Mouse (Mus musculus) forebrain, embryonic 12.5 days (tissue): ENCODE measurements around the gene Diras2. TPM values are rescaled to one million over a fixed set of nuclear protein-coding genes. Genes with fewer than 3 reads are reported as not detected.

ENCODE experiments used
- ATAC-seq: fragments of 200-750 bp; cut with Nextera tagmentation; 2 replicates; pipeline ENCODE4 v1.8.0; 2017; ENCODE audit warnings: moderate TSS enrichment; ENCODE audit not compliant: low FRiP score
- H3K27ac ChIP-seq: fragments of 300-500 bp; sonication (generic); 2 replicates; pipeline ENCODE4 v1.5.1; 2016; ENCODE audit warnings: mild to moderate bottlenecking
- H3K27me3 ChIP-seq: fragments of 300-500 bp; sonication (generic); 2 replicates; pipeline ENCODE4 v1.6.1; 2016; ENCODE audit warnings: mild to moderate bottlenecking
- H3K36me3 ChIP-seq: fragments of 300-500 bp; sonication (generic); replicated peaks from 2 replicates; pipeline ENCODE4 v1.6.1; 2016; ENCODE audit warnings: mild to moderate bottlenecking
- H3K4me1 ChIP-seq: fragments of 300-500 bp; sonication (generic); 2 replicates; pipeline ENCODE4 v1.6.1; 2016
- H3K4me2 ChIP-seq: fragments of 300-500 bp; sonication (generic); 2 replicates; pipeline ENCODE4 v1.6.1; 2016; ENCODE audit warnings: mild to moderate bottlenecking, moderate library complexity
- H3K4me3 ChIP-seq: fragments of 300-500 bp; sonication (generic); replicated peaks from 2 replicates; pipeline ENCODE4 v1.5.1; 2016; ENCODE audit warnings: mild to moderate bottlenecking
- H3K9ac ChIP-seq: fragments of 300-500 bp; sonication (generic); 2 replicates; pipeline ENCODE4 v1.6.1; 2016; ENCODE audit warnings: mild to moderate bottlenecking
- H3K9me3 ChIP-seq: fragments of 300-500 bp; sonication (generic); 2 replicates; pipeline ENCODE4 v1.6.1; 2016
- WGBS: fragments of 180-500 bp; shearing (Covaris S2); methylation state at CpG from one replicate; pipeline ENCODE4 v1.1.7; 2016; 5-methylcytosine and 5-hydroxymethylcytosine counted together
- polyA plus RNA-seq: library from polyadenylated mRNA; unstranded; fragments of >200 nt; fragmentation: Nextera tagmentation; extraction: Ambion mirVana; gene quantifications from 2 replicates; pipeline ENCODE4 v1.2.1, GENCODE M21; 2016

Gene Diras2
- polyA plus RNA-seq, 1 experiment from 2014 or later = 0.65 TPM

DNA sequence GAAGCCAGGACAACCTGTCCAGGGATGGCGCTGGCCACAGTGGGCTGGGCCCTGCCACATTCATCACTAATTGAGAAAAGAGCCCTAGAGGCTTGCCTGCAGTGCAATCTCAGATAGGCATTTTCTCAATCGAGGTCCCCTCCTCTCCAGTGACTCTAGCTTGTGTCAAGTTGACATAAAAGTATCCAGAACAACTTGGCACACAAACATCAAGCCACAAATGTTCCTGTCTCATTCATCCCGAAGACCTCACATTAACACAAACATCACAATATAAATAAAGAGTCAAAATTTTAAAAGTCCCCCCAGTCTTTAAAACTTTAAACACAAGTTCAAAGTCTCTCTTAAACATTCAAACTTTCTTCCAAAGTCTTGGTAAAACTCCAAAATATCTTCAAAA, 56.3 kb downstream of the Diras2 start:
- no peak for ATAC-seq
- Histone ChIP-seq H3K27ac (no peak overlapping the region), H3K4me2 (no peak overlapping the region), H3K4me3 (no peak overlapping the region), H3K36me3 (no peaks in the 10 kb centered on the region), H3K4me1 (peaks cover 6% of the 10 kb centered on the region), H3K9me3 (no peaks in the 10 kb centered on the region), H3K9ac (no peak overlapping the region), H3K27me3 (peaks cover 31% of the 10 kb centered on the region)
- 82% methylated on average over 3 of the region's 3 CpGs for WGBS

DNA sequence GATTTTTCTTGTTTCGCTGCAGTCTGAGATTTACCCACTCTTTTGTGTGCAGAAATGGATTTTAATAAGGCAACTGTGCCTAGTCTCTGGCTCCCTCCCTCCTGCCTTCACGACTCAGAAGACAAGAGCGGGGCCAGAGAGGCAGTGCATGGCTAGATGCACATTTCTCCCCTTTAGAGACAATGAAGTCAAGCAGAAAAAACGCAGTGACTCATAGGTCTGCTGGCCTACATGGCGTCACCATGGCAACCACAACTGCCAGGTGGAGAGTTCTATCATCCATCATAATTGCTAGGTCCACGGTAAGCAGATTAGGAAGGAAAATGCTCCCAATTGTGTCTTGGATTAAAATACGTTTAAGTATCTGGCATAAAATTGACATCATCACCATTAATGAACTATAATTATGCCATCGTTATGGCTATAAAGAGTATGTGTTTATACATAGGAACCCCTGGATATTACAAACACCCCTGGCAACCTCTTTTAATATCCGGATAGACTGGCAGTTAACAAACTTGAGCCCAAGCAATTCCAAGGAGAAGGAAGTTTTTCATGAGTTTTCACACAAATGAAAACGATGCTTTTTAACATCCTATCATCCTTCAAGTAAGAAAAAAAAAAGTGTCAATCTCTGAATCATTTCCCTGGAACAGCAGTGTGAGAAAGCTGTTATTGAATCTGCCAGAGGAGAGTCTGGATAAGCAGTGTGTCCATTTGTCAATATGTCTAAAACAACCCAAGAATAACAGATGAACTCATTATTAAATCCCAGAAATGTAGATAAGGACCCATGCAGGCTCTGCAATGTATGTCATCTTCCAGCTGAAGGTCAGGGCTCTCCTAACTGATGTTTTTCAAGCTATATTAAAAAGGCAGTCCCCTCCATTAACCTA, 61.0 kb downstream of the Diras2 start:
- Histone ChIP-seq H3K36me3 (no peaks in the 10 kb centered on the region), H3K27ac (peak overlapping the region; percentile 81), H3K4me2 (peak overlapping the region; percentile 21; the same call in 1 of the 2 replicates), H3K4me3 (no peak overlapping the region), H3K27me3 (peaks cover 34% of the 10 kb centered on the region), H3K9me3 (no peaks in the 10 kb centered on the region), H3K4me1 (peaks cover 16% of the 10 kb centered on the region), H3K9ac (no peak overlapping the region)
- 17% methylated on average over 10 of the region's 10 CpGs for WGBS
- peak; percentile 92 for ATAC-seq

DNA sequence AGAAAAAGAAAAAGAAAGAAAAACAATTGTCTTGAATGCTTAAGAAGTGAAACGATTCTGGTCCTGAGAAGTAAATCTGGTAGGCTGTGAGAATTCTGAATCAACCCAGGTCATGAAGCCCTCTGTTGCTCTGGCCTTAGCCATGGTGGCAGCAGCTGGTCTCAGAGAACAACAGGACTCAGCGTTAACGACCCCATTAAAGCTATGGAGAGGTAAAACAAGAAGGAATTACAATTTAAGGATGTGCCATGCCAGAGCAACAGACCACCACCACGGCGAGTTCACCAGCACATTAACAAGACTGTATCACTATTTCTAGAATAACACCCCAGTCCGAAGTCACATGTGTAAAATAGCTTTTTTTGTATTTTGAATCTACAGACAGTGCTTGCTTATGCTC, 65.9 kb downstream of the Diras2 start:
- no peak overlapping the region for H3K4me2 ChIP-seq
- H3K4me1 ChIP-seq = peaks cover 12% of the 10 kb centered on the region
- no peak overlapping the region for H3K9ac ChIP-seq
- H3K27ac ChIP-seq = no peak overlapping the region
- no peaks in the 10 kb centered on the region for H3K9me3 ChIP-seq
- no peak for ATAC-seq
- no peak overlapping the region for H3K4me3 ChIP-seq
- no peaks in the 10 kb centered on the region for H3K36me3 ChIP-seq
- peaks cover 9% of the 10 kb centered on the region; the same call in 1 of the 2 replicates for H3K27me3 ChIP-seq
- 60% methylated on average over 6 of the region's 6 CpGs for WGBS

DNA sequence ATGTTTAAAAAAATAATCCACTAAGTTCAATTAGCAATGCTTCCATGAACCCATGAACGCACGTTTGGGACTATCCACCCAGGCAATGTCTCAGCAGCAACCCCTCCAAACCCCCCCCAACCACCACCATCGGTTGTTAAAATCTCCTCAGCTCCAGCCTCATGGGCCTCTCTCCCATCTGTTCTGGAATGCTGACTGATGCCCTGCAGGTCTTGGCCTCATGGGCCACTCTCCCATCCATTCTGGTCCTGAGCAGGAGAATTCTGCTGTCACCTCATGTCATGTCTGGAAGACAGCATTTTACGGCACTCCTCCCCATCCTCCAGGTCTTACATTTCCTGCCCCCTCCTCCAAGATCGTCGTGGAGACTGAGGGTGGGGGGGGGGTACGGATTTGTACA, 71.1 kb downstream of the Diras2 start:
- Histone ChIP-seq H3K27me3 (peaks cover 6% of the 10 kb centered on the region; the same call in 1 of the 2 replicates), H3K36me3 (no peaks in the 10 kb centered on the region), H3K4me1 (peaks cover 6% of the 10 kb centered on the region), H3K4me3 (no peak overlapping the region), H3K27ac (no peak overlapping the region), H3K9me3 (no peaks in the 10 kb centered on the region), H3K4me2 (no peak overlapping the region), H3K9ac (no peak overlapping the region)
- no peak for ATAC-seq
- WGBS = 71% methylated on average over 7 of the region's 7 CpGs

DNA sequence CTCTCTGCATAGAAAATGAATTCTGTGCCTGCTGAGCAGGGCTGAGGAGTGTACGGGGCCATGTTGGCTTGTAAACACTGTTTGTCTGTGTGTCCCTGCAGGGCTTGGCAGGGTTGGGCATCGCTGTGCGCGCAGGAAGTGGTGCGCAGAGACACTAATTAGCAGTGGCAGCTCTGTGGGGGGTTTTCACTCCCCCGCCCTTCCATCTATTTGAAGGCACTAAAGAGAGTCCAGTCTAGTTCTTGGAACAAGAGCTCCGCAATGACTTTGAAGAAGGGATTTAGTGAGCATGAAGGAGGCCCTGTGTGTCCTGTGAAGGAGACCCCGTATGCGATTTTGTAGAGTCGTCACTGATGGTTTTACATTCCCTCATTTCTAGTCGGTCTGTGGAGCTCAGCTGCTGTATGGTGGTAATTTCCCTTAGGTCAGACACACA, 73.2 kb downstream of the Diras2 start:
- Histone ChIP-seq H3K27ac (peak overlapping the region; percentile 75), H3K9me3 (no peaks in the 10 kb centered on the region), H3K4me1 (peaks cover 6% of the 10 kb centered on the region), H3K9ac (no peak overlapping the region), H3K4me3 (0 out of 2 replicates have a peak overlapping the region, but pooled peaks have one; percentile 4), H3K4me2 (peak overlapping the region; percentile 44), H3K36me3 (no peaks in the 10 kb centered on the region), H3K27me3 (0 out of 2 replicates have a peak, but pooled peaks cover 4% of the 10 kb centered on the region)
- WGBS = 26% methylated on average over 11 of the region's 11 CpGs
- ATAC-seq = peak; percentile 83

DNA sequence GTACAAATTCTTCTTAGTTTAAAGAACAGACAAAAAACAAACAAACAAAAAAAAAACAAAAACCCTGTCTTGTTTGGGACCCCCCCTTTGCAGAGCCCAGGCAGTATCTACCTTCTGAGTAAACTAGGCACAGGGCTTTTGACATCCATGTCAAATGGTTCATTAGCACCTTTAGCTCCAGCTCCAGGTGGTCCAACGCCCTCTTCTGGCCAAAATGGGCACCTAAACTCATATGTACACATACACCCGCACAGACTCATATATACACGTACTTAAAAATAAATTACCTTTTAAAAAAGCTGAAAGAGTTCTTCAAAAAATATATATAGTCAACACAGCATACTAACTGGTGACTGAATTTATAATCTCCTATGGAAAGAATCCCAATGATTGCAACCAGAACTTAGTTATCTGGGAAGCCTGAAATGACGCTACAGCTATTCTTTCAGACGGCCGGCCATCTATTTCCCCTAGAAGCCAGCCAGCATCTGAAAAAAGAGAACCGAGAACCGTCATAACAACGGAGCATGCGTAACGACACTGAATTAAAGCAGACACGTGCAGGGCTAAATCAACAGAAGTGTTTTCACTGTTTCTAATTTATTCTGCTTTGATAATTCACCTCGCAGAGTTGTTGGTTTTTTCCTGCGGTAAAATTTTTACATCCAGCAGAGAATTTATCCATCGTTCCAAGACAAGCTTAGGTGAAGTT, 73.7 kb downstream of the Diras2 start:
- Histone ChIP-seq H3K27ac (peak overlapping the region; percentile 75), H3K4me2 (peak overlapping the region; percentile 44), H3K9me3 (no peaks in the 10 kb centered on the region), H3K27me3 (0 out of 2 replicates have a peak, but pooled peaks cover 4% of the 10 kb centered on the region), H3K36me3 (no peaks in the 10 kb centered on the region), H3K4me1 (peaks cover 8% of the 10 kb centered on the region), H3K9ac (no peak overlapping the region), H3K4me3 (0 out of 2 replicates have a peak overlapping the region, but pooled peaks have one; percentile 4)
- ATAC-seq = peak; percentile 41; the same call in 1 of the 2 replicates
- WGBS = 59% methylated on average over 15 of the region's 15 CpGs

DNA sequence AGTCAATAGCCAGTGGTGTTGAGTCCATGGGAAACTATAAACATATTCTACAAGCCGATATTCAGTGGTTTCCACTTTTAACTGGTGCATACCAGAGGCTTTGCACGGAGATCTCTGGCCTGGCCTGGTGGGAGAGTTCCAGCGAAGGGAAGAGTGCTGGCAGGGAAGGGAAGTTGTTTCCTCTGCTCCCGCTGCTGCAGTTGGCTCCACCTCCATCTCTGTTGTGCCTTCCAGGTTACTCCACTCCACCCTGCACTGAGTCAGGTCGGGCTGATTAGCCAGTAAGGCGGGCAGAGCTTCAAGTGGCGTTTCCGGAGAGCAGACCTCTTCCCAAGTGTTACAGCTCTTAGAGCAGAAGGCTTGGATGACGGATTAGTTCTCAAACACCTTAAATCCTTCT, 75.8 kb downstream of the Diras2 start:
- Histone ChIP-seq H3K9me3 (no peaks in the 10 kb centered on the region), H3K9ac (no peak overlapping the region), H3K4me1 (peaks cover 13% of the 10 kb centered on the region), H3K36me3 (no peaks in the 10 kb centered on the region), H3K4me3 (no peak overlapping the region), H3K27me3 (0 out of 2 replicates have a peak, but pooled peaks cover 4% of the 10 kb centered on the region), H3K4me2 (no peak overlapping the region), H3K27ac (no peak overlapping the region)
- no peak for ATAC-seq
- 59% methylated on average over 9 of the region's 9 CpGs for WGBS

DNA sequence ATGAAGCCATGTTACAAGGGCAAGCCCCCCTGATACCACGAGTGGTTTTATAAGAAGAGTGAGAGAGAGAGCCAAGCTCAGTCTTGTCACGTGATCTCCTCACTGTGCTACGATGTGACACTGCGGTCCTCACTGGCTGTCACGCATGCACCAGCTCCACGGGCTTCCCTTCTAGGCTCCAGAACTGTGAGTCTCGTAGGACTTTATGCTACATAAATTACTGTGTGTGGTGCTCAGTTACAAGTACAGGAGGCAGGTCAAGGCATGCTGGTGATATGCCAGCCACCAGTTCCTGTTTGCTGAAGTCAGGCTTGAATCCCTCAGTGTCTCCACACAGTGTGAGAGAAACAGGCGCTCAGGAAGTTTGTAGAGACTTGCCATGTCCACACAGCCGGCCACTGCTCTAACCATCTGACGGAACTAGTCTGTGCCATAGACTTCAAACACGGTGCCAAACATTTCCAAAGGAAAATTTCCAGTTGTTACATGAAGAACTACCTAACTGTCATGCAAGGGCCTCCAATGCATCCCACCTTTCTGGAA, 76.3 kb downstream of the Diras2 start:
- Histone ChIP-seq H3K36me3 (no peaks in the 10 kb centered on the region), H3K9me3 (no peaks in the 10 kb centered on the region)

More for the DNA sequence above, 76.3 kb downstream of the Diras2 start:
- H3K4me2 ChIP-seq = no peak overlapping the region
- no peak for ATAC-seq
- 85% methylated on average over 11 of the region's 11 CpGs for WGBS
- H3K27me3 ChIP-seq = 0 out of 2 replicates have a peak, but pooled peaks cover 4% of the 10 kb centered on the region
- no peak overlapping the region for H3K4me3 ChIP-seq
- no peak overlapping the region for H3K9ac ChIP-seq
- peaks cover 13% of the 10 kb centered on the region for H3K4me1 ChIP-seq
- no peak overlapping the region for H3K27ac ChIP-seq

Other genes starting within 250 kb of the Diras2 start
- 1.3 and 1.6 TPM in 2 replicates for gene Syk, start 51.9 kb upstream of the Diras2 start, polyA plus RNA-seq